Mouse (Mus musculus) intestine, embryonic 14.5 days (tissue): Measurements from ENCODE around the gene C1qtnf9. TPM values are rescaled to one million over a fixed set of nuclear protein-coding genes. Genes with fewer than 3 reads are reported as not detected.

Source experiments
- ATAC-seq: fragments of 200-750 bp; cut with Nextera tagmentation; replicated peaks from 2 replicates; pipeline ENCODE4 v1.8.0; 2017; ENCODE audit warnings: low read depth, moderate number of reproducible peaks, moderate TSS enrichment, moderate library complexity; ENCODE audit not compliant: low FRiP score, low TSS enrichment
- DNase-seq: peaks from one replicate; pipeline ENCODE4 v3.0.0-alpha.2; 2018; ENCODE audit warnings: low spot score
- H3K27ac ChIP-seq: fragments of 300-500 bp; sonication (generic); 2 replicates; pipeline ENCODE4 v1.5.1; 2014; ENCODE audit warnings: low read depth, mild to moderate bottlenecking, control low read depth
- H3K27me3 ChIP-seq: fragments of 300-500 bp; sonication (generic); replicated peaks from 2 replicates; pipeline ENCODE4 v1.6.1; 2014; ENCODE audit warnings: low read length, control low read depth; ENCODE audit not compliant: control insufficient read depth, insufficient read depth
- H3K36me3 ChIP-seq: fragments of 300-500 bp; sonication (generic); 2 replicates; pipeline ENCODE4 v1.6.1; 2014; ENCODE audit warnings: low read length, control low read depth; ENCODE audit not compliant: control insufficient read depth, insufficient read depth
- H3K4me1 ChIP-seq: fragments of 300-500 bp; sonication (generic); replicated peaks from 2 replicates; pipeline ENCODE4 v1.6.1; 2014; ENCODE audit warnings: low read length, control low read depth, mixed read lengths; ENCODE audit not compliant: control insufficient read depth, insufficient read depth
- H3K4me2 ChIP-seq: fragments of 300-500 bp; sonication (generic); 2 replicates; pipeline ENCODE4 v1.6.1; 2014; ENCODE audit warnings: low read length
- H3K4me3 ChIP-seq: fragments of 300-500 bp; sonication (generic); 2 replicates; pipeline ENCODE4 v1.5.1; 2014; ENCODE audit warnings: low read depth, low read length, control low read depth, mixed read lengths
- H3K9ac ChIP-seq: fragments of 300-500 bp; sonication (generic); 2 replicates; pipeline ENCODE4 v1.6.1; 2014; ENCODE audit warnings: mild to moderate bottlenecking, low read length
- H3K9me3 ChIP-seq: fragments of 300-500 bp; sonication (generic); 2 replicates; pipeline ENCODE4 v1.6.1; 2016; ENCODE audit warnings: low read length, control low read depth; ENCODE audit not compliant: control insufficient read depth
- WGBS: fragments of 180-500 bp; shearing (Covaris S2); extraction: QIAGEN DNeasy Blood & Tissue Kit; methylation state at CpG from one replicate; pipeline ENCODE4 v1.1.7; 2014; 5-methylcytosine and 5-hydroxymethylcytosine counted together
- polyA plus RNA-seq: library from polyadenylated mRNA; unstranded; fragments of >200 nt; fragmentation: Nextera tagmentation; extraction: Ambion mirVana; gene quantifications from 2 replicates; pipeline ENCODE4 v1.2.1, GENCODE M21; 2014

C1qtnf9 gene
- polyA plus RNA-seq, 1 experiment from 2014 or later, result 0.12 TPM

GRCm38 (mm10) chr14:60782121-60782656, 14.3 kb downstream of the C1qtnf9 start:
- WGBS, result 39% methylated on average over 7 of the region's 7 CpGs
- no peaks in the 10 kb centered on the region for H3K4me1 ChIP-seq
- H3K27me3 ChIP-seq, result no peaks in the 10 kb centered on the region
- no peaks in the 10 kb centered on the region for H3K36me3 ChIP-seq
- H3K27ac ChIP-seq, result no peak overlapping the region
- DNase-seq (no peak), ATAC-seq (no peak)
- no peaks in the 10 kb centered on the region for H3K9me3 ChIP-seq
- H3K4me2 ChIP-seq, result no peak overlapping the region
- H3K9ac ChIP-seq, result no peak overlapping the region
- no peak overlapping the region for H3K4me3 ChIP-seq

GRCm38 (mm10) chr14:60783196-60783595, 15.3 kb downstream of the C1qtnf9 start:
- no peaks in the 10 kb centered on the region for H3K9me3 ChIP-seq
- H3K4me1 ChIP-seq, result no peaks in the 10 kb centered on the region
- peaks cover under 1% of the 10 kb centered on the region; the same call in 1 of the 2 replicates for H3K36me3 ChIP-seq
- H3K4me2 ChIP-seq, result no peak overlapping the region
- no peak overlapping the region for H3K9ac ChIP-seq
- DNase-seq (no peak), ATAC-seq (no peak)
- no peaks in the 10 kb centered on the region for H3K27me3 ChIP-seq
- no peak overlapping the region for H3K27ac ChIP-seq
- WGBS, result 44% methylated on average over 8 of the region's 8 CpGs
- no peak overlapping the region for H3K4me3 ChIP-seq

- under 1% methylated on average over 61 of the region's 61 CpGs for WGBS
- H3K4me2 ChIP-seq, result peak within 1 kb of the TSS; percentile 82
- H3K36me3 ChIP-seq, result peaks cover 4% of the 10 kb centered on the region; the same call in 1 of the 2 replicates
- H3K4me1 ChIP-seq, result no peaks in the 10 kb centered on the region
- H3K27me3 ChIP-seq, result no peaks in the 10 kb centered on the region
- no peaks in the 10 kb centered on the region for H3K9me3 ChIP-seq
- H3K27ac ChIP-seq, result peak within 1 kb of the TSS; percentile 59; the same call in 1 of the 2 replicates
- ATAC-seq, result peak; percentile 89
- peak; percentile 90 for DNase-seq
- H3K4me3 ChIP-seq, result peak within 1 kb of the TSS; percentile 77
- H3K9ac ChIP-seq, result peak within 1 kb of the TSS; percentile 63
These were observed 16.7 kb downstream of the C1qtnf9 start, which contains the start of gene Mipep for GRCm38 (mm10) chr14:60784427-60785315. Gene Mipep, plus strand, starts transcription at chr14:60784573.

GRCm38 (mm10) chr14:60790103-60790502, 22.2 kb downstream of the C1qtnf9 start:
- ATAC-seq (no peak), DNase-seq (peak; percentile 70)
- Histone ChIP-seq H3K9me3 (no peaks in the 10 kb centered on the region), H3K4me1 (no peaks in the 10 kb centered on the region), H3K27ac (no peak overlapping the region), H3K9ac (no peak overlapping the region), H3K27me3 (no peaks in the 10 kb centered on the region), H3K36me3 (peaks cover 27% of the 10 kb centered on the region), H3K4me3 (no peak overlapping the region), H3K4me2 (no peak overlapping the region)
- 38% methylated on average over 3 of the region's 3 CpGs for WGBS

- no peak overlapping the region for H3K27ac ChIP-seq
- ATAC-seq (no peak), DNase-seq (no peak)
- peaks cover 30% of the 10 kb centered on the region; the same call in 1 of the 2 replicates for H3K36me3 ChIP-seq
- no peak overlapping the region for H3K4me2 ChIP-seq
- no peak overlapping the region for H3K4me3 ChIP-seq
- WGBS, result 87% methylated on average over 4 of the region's 4 CpGs
- H3K27me3 ChIP-seq, result no peaks in the 10 kb centered on the region
- H3K4me1 ChIP-seq, result no peaks in the 10 kb centered on the region
- no peak overlapping the region for H3K9ac ChIP-seq
- H3K9me3 ChIP-seq, result no peaks in the 10 kb centered on the region
These were observed 28.8 kb downstream of the C1qtnf9 start for GRCm38 (mm10) chr14:60796600-60797322.

DNA sequence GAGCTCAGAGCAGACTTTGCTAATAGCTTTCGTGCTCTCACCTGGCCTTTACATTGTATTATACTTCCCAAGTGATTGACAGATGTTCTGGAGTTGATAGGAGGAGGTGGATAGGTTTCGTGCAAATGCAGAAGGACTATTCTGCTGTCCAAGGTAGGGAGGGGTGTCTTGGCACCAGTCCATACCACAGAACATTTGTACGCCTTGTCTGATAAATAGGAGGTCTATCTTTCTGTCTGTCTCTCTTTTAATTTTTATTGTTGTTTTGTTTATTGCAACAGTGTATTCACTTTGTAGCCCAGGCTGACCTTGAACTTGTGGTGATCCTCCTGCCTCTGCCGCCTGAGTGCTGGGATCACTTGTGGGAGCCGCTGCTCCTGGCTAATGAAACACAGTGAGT, 29.7 kb downstream of the C1qtnf9 start:
- H3K27me3 ChIP-seq, result no peaks in the 10 kb centered on the region
- H3K4me2 ChIP-seq, result no peak overlapping the region
- H3K9ac ChIP-seq, result no peak overlapping the region
- no peak for DNase-seq
- no peak overlapping the region for H3K4me3 ChIP-seq
- WGBS, result 90% methylated on average over 5 of the region's 5 CpGs
- H3K27ac ChIP-seq, result no peak overlapping the region
- H3K4me1 ChIP-seq, result no peaks in the 10 kb centered on the region
- H3K9me3 ChIP-seq, result no peaks in the 10 kb centered on the region
- H3K36me3 ChIP-seq, result peaks cover 29% of the 10 kb centered on the region
- no peak for ATAC-seq

GRCm38 (mm10) chr14:60798721-60799120, 30.8 kb downstream of the C1qtnf9 start:
- Histone ChIP-seq H3K4me1 (no peaks in the 10 kb centered on the region), H3K9ac (no peak overlapping the region), H3K9me3 (no peaks in the 10 kb centered on the region), H3K36me3 (peaks cover 37% of the 10 kb centered on the region), H3K27ac (no peak overlapping the region), H3K4me3 (no peak overlapping the region), H3K27me3 (no peaks in the 10 kb centered on the region), H3K4me2 (no peak overlapping the region)
- ATAC-seq, result no peak
- DNase-seq, result no peak
- WGBS, result 83% methylated on average over 4 of the region's 4 CpGs

DNA sequence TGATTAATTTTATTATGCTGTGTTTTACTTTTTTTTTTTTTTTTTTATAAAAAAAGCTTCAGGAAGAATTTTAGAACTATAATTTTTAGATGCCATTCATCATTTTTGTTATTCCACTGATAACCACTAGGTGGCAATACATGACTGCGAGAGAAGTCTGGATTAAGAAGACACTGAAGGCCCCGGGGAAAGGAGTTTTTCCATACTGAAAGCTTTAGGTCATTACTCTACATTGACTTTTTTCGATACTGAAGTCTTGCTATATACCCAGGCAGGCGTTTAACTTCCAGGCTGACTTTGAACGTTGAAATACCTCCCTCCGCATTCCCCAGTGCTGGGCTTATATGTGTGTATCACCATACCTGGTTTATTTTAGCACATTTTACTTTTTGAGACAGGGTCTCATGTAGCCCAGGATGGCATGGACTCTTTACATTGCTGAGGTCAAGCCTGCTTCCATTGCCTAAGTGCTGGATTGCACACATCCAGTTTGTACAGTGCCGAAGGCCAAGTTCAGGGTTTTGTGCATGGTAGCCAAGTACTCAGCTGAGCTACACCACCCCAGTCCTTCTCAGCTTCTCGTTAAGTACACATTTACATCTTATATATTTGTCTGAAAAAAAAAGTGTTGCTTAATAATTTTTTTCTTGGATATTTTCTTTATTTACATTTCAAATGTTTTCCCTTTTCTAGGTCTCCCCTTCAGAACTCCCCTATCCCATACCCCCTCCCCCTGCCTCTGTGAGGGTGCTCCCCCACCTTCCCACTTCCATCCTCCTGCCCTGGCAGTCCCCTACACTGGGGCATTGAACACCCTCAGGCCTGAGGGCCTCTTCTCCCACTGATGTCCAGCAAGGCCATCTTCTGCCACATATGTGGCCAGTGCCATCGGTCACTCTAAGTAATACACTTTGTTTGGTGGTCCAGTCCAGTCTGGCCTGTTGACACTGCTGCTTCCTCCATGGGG, 32.1 kb downstream of the C1qtnf9 start:
- Histone ChIP-seq H3K9me3 (no peaks in the 10 kb centered on the region), H3K9ac (no peak overlapping the region), H3K4me1 (no peaks in the 10 kb centered on the region), H3K4me3 (no peak overlapping the region), H3K27me3 (no peaks in the 10 kb centered on the region), H3K4me2 (no peak overlapping the region), H3K27ac (no peak overlapping the region), H3K36me3 (peaks cover 37% of the 10 kb centered on the region)
- WGBS, result 44% methylated on average over 9 of the region's 9 CpGs
- no peak for ATAC-seq
- no peak for DNase-seq
